In genomic region chr3:41413771-41414170, GRCm38 (mm10) we compare ENCODE assay signal across 16 mouse cellular contexts.
"Had no signal": no experiment of that assay in that cellular context is flagged by ENCODE, and none has a peak within 500 bp of the region (broad histone marks: within the 10 kb centered on the region; RNA-seq: fewer than 3 reads in every experiment).

No protein-coding gene starts in this region.

- H3K27me3 ChIP-seq: neural tube, embryonic 13.5 days; neural tube, embryonic 15.5 days; stomach, embryonic 15.5 days had no signal

- H3K36me3 ChIP-seq: neural tube, embryonic 13.5 days; neural tube, embryonic 15.5 days; stomach, embryonic 15.5 days had no signal

- H3K4me3 ChIP-seq: neural tube, embryonic 13.5 days; neural tube, embryonic 15.5 days; stomach, embryonic 15.5 days had no signal

- H3K27ac ChIP-seq: neural tube, embryonic 13.5 days; neural tube, embryonic 15.5 days; stomach, embryonic 15.5 days; stomach, postnatal 0 days had no signal

- DNase-seq: retina, postnatal 1 day; right cerebral cortex, adult 18-20 months; right cerebral cortex, postnatal 14 days; right cerebral cortex, postnatal 25 days; right cerebral cortex, postnatal 4 days; spleen, adult 18-20 months; thymus, adult 18-20 months; thymus, adult 2 months; thymus, postnatal 14 days; thymus, postnatal 25 days; thymus, postnatal 36 days; thymus, postnatal 4 days had no signal

- H3K4me2 ChIP-seq: neural tube, embryonic 13.5 days; neural tube, embryonic 15.5 days; stomach, embryonic 15.5 days had no signal

- H3K9me3 ChIP-seq: neural tube, embryonic 13.5 days; neural tube, embryonic 15.5 days; stomach, embryonic 15.5 days had no signal

- H3K9ac ChIP-seq: neural tube, embryonic 13.5 days; neural tube, embryonic 15.5 days; stomach, embryonic 15.5 days had no signal
